Mouse (Mus musculus): ENCODE data around the gene 4930402H24Rik. TPM values are rescaled to one million over a fixed set of nuclear protein-coding genes. Genes with fewer than 3 reads are reported as not detected.

The 4930402H24Rik gene
- polyA plus RNA-seq (2012; rRNA removed): 67.5 and 71.8 TPM in 2 replicates

DNA sequence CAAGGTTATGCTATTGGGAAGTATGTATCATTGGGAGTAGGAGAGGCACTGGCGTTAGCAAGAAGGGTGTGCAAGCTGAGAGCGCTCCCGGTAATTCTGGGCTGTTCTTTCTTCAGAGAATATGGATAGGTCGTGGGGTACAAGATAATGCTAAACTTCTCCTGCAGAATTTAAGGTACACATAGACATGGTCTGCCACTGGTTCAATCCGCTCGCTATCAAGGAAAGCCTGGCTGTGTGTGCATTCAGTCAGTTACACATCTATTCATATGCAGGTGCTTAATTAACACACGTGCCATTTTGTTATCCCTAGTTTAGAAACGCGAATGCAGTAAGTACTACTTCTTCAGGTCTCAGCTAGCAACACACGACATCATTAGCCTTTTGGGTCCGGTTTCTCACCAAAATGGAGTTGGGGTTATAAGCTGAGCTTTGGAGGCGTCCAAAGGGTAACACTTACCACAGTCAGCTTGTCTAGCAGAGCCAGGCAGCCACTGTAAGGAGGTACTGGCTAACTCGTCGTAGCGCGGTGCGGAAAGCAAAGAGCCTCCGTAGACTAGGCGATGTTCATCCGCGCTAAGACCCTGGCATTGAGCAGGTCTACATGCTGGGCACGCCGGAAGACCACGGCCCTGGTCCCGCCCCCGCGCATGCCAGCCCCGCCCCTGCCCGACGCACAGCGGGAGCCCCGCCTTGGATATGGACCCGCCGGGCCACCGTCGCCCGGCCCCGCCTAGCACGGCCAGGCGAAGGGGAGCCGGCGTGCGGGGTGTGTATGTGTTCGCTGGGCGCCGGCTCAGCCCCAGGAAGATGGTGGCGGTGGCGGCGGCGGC, at the start of gene 4930402H24Rik, which contains the start of gene Atrn:
Gene 4930402H24Rik (minus strand): TSS at position 656 of the 833 bp plus-strand sequence.
Gene Atrn (plus strand): TSS at position 745 of the 833 bp plus-strand sequence.
- Histone ChIP-seq H3K27ac (ENCODE audit: control insufficient read depth, insufficient read depth, low read depth, low read length) (peak within 1 kb of the TSS; percentile 76), H3K4me1 (ENCODE audit: control insufficient read depth, insufficient read depth, low read length) (peaks cover 7% of the 10 kb centered on the region), H3K27me3 (ENCODE audit: control insufficient read depth, insufficient read depth, low read length) (no peaks in the 10 kb centered on the region)

DNA sequence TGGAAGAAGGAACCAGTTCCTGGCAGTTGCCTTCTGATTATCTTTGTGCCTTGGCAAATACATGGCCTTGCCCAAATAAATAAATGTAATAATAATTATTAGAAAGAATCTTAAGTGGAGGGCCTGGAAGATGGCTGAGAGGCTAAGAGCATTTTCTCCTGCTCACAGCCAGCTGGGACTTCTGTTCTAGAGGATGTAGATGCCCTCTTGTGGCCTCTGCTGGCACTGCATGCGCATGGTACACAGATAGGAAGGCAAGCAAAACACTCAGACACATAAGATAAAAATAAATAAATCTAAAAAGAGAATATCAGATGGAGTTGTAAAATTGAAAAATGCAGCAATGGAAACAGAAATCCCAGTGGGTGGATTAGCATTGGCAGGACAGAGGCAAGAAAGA, 44.3 kb upstream of the 4930402H24Rik start:
- H3K27ac ChIP-seq (ENCODE audit: control insufficient read depth, insufficient read depth, low read depth, low read length): no peak overlapping the region
- no peak overlapping the region for H3K4me3 ChIP-seq (ENCODE audit: control insufficient read depth, low read depth, low read length)
- H3K4me1 ChIP-seq (ENCODE audit: control insufficient read depth, insufficient read depth, low read length): no peaks in the 10 kb centered on the region
- no peaks in the 10 kb centered on the region for H3K27me3 ChIP-seq (ENCODE audit: control insufficient read depth, insufficient read depth, low read length)
- no peaks in the 10 kb centered on the region for H3K36me3 ChIP-seq (ENCODE audit: control insufficient read depth, insufficient read depth, low read length)
- TF ChIP-seq POLR2A (IDR thresholded peaks at IDR 0.05; ENCODE audit: control insufficient read depth, low read depth, low read length) (no peak), CTCF (IDR thresholded peaks at IDR 0.05; ENCODE audit: control insufficient read depth, insufficient read depth, insufficient replicate concordance, low read depth, low read length) (peak; percentile 76; the same call in 1 of the 2 replicates)

More for the DNA sequence above, at the start of gene 4930402H24Rik, which contains the start of gene Atrn:
- Histone ChIP-seq H3K36me3 (ENCODE audit: control insufficient read depth, insufficient read depth, low read length) (no peaks in the 10 kb centered on the region), H3K4me3 (ENCODE audit: control insufficient read depth, low read depth, low read length) (peak within 1 kb of the TSS; percentile 98)
- TF ChIP-seq POLR2A (IDR thresholded peaks at IDR 0.05; ENCODE audit: control insufficient read depth, low read depth, low read length) (peak; percentile 80), CTCF (IDR thresholded peaks at IDR 0.05; ENCODE audit: control insufficient read depth, insufficient read depth, insufficient replicate concordance, low read depth, low read length) (no peak)

DNA sequence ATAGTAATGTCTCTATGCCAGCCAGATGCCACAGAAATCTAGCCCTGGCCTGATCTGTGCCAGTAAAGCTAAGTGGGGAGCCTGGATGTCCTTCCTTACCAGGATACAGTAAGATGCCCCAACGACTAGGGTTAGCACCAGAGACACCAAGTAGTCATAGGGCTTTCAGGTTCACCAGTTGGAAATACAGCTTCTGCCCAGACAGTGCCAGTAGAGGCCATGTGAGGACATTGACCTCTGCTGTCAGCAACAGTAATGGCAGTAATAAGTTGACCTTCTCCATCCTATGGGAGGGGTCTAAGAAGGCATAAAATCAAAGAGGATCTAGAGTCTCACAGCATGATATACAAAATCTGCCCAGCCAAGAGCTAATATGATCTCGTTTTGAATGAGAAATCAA, 43.6 kb upstream of the 4930402H24Rik start:
- Histone ChIP-seq H3K36me3 (ENCODE audit: control insufficient read depth, insufficient read depth, low read length) (no peaks in the 10 kb centered on the region), H3K27ac (ENCODE audit: control insufficient read depth, insufficient read depth, low read depth, low read length) (no peak overlapping the region), H3K27me3 (ENCODE audit: control insufficient read depth, insufficient read depth, low read length) (no peaks in the 10 kb centered on the region), H3K4me1 (ENCODE audit: control insufficient read depth, insufficient read depth, low read length) (no peaks in the 10 kb centered on the region), H3K4me3 (ENCODE audit: control insufficient read depth, low read depth, low read length) (no peak overlapping the region)
- TF ChIP-seq POLR2A (IDR thresholded peaks at IDR 0.05; ENCODE audit: control insufficient read depth, low read depth, low read length): no peak

DNA sequence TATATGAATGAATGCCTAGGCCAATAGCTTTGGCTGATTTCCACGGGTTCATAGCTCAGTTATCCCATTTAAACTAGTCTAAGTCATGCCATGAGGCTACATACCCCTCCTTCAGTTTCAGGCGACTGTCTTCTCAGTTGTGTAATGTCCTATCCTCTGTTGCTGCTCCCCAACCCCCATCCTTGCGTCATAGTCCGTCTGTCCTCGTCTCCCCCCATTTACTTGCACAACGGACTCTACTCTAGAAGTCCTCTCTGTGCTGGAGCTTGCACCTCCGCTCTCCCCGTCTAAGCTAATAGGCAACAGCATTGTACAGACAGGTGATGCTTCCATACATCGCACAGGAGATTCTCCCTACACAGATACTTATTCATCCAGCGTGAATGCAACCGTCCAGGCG, 26.7 kb upstream of the 4930402H24Rik start:
- no peak for TF ChIP-seq POLR2A (IDR thresholded peaks at IDR 0.05; ENCODE audit: control insufficient read depth, low read depth, low read length)
- TF ChIP-seq CTCF (IDR thresholded peaks at IDR 0.05; ENCODE audit: control insufficient read depth, insufficient read depth, insufficient replicate concordance, low read depth, low read length): no peak
- H3K27ac ChIP-seq (ENCODE audit: control insufficient read depth, insufficient read depth, low read depth, low read length): no peak overlapping the region
- no peaks in the 10 kb centered on the region for H3K4me1 ChIP-seq (ENCODE audit: control insufficient read depth, insufficient read depth, low read length)
- H3K27me3 ChIP-seq (ENCODE audit: control insufficient read depth, insufficient read depth, low read length): no peaks in the 10 kb centered on the region
- no peak overlapping the region for H3K4me3 ChIP-seq (ENCODE audit: control insufficient read depth, low read depth, low read length)
- H3K36me3 ChIP-seq (ENCODE audit: control insufficient read depth, insufficient read depth, low read length): no peaks in the 10 kb centered on the region

DNA sequence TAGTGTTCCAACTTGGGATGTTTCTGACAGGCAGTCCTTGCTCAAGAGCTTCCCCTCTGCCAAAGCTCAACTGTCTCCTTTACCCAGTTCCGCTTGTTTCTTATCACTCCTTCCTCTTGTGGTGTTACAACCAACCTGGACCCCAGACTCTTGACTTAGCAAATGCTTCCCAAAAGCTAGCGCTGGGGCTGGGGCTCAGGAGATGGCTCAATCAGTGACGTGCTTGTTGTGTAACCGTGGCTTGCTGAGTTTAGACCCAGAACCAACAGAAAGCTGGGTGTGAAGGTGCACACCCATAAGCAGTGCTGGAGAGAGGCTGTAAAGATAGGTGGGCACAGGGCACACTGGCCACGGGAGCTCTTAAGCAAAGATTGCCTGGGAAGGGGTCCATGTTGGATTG, 23.8 kb upstream of the 4930402H24Rik start:
- Histone ChIP-seq H3K4me3 (ENCODE audit: control insufficient read depth, low read depth, low read length) (no peak overlapping the region), H3K27ac (ENCODE audit: control insufficient read depth, insufficient read depth, low read depth, low read length) (no peak overlapping the region), H3K36me3 (ENCODE audit: control insufficient read depth, insufficient read depth, low read length) (no peaks in the 10 kb centered on the region), H3K27me3 (ENCODE audit: control insufficient read depth, insufficient read depth, low read length) (no peaks in the 10 kb centered on the region), H3K4me1 (ENCODE audit: control insufficient read depth, insufficient read depth, low read length) (no peaks in the 10 kb centered on the region)
- no peak for TF ChIP-seq CTCF (IDR thresholded peaks at IDR 0.05; ENCODE audit: control insufficient read depth, insufficient read depth, insufficient replicate concordance, low read depth, low read length)
- no peak for TF ChIP-seq POLR2A (IDR thresholded peaks at IDR 0.05; ENCODE audit: control insufficient read depth, low read depth, low read length)

DNA sequence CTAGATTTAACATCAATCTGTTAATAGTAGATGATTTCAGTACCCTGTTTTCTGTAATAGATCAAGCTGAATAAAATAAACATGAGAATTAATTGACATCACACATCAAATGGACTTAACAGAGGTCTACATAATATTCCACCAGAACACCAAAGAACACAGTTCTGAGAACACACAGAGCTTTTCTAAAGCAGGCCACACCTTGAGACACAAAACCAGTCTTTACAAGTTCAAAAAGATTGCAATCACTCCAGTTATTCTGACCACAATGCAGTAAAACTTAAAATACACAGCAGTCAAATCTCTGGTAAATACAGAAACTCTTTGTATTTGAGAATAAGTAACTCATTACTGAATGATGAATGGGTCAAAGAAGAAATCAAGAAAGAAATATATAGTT, 22.3 kb upstream of the 4930402H24Rik start:
- no peaks in the 10 kb centered on the region for H3K27me3 ChIP-seq (ENCODE audit: control insufficient read depth, insufficient read depth, low read length)
- H3K4me3 ChIP-seq (ENCODE audit: control insufficient read depth, low read depth, low read length): no peak overlapping the region
- no peak for TF ChIP-seq POLR2A (IDR thresholded peaks at IDR 0.05; ENCODE audit: control insufficient read depth, low read depth, low read length)
- TF ChIP-seq CTCF (IDR thresholded peaks at IDR 0.05; ENCODE audit: control insufficient read depth, insufficient read depth, insufficient replicate concordance, low read depth, low read length): no peak
- no peaks in the 10 kb centered on the region for H3K4me1 ChIP-seq (ENCODE audit: control insufficient read depth, insufficient read depth, low read length)
- H3K27ac ChIP-seq (ENCODE audit: control insufficient read depth, insufficient read depth, low read depth, low read length): no peak overlapping the region
- H3K36me3 ChIP-seq (ENCODE audit: control insufficient read depth, insufficient read depth, low read length): no peaks in the 10 kb centered on the region

DNA sequence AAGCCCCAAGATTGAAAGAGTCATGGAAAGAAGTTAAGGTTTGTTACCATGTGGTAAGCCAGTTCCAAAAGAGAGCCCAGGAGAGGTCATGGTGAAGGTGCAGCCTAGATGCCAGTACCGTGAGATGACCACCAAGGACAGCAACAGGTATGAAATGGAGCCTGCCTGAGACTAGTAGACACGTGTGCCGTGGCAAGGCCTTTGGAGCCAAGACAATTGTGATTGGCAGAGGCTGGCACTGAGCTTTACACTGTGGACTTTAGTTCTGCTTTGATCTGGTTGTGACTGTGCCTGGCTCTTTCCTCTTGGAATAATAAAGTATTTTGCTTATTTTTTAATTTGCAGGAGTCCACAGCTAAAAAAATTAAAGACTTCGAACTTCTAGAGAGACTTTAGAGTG, 21.8 kb upstream of the 4930402H24Rik start:
- no peak overlapping the region for H3K27ac ChIP-seq (ENCODE audit: control insufficient read depth, insufficient read depth, low read depth, low read length)
- H3K4me1 ChIP-seq (ENCODE audit: control insufficient read depth, insufficient read depth, low read length): no peaks in the 10 kb centered on the region
- H3K4me3 ChIP-seq (ENCODE audit: control insufficient read depth, low read depth, low read length): no peak overlapping the region
- H3K27me3 ChIP-seq (ENCODE audit: control insufficient read depth, insufficient read depth, low read length): no peaks in the 10 kb centered on the region
- no peak for TF ChIP-seq CTCF (IDR thresholded peaks at IDR 0.05; ENCODE audit: control insufficient read depth, insufficient read depth, insufficient replicate concordance, low read depth, low read length)
- no peak for TF ChIP-seq POLR2A (IDR thresholded peaks at IDR 0.05; ENCODE audit: control insufficient read depth, low read depth, low read length)
- no peaks in the 10 kb centered on the region for H3K36me3 ChIP-seq (ENCODE audit: control insufficient read depth, insufficient read depth, low read length)
